Mouse (Mus musculus) lung, postnatal 4 days (tissue): ENCODE measurements around the gene Akr1c14.
"Not testable (repeated sequence)": the region's sequence is repeated elsewhere in the genome, so short reads cannot be mapped to it uniquely, and the experiment has no call there.

Experiments used
- DNase-seq, 2 experiments: peaks; one replicate each; pipeline ENCODE4 v3.0.0; 2021

Akr1c14 gene

DNA sequence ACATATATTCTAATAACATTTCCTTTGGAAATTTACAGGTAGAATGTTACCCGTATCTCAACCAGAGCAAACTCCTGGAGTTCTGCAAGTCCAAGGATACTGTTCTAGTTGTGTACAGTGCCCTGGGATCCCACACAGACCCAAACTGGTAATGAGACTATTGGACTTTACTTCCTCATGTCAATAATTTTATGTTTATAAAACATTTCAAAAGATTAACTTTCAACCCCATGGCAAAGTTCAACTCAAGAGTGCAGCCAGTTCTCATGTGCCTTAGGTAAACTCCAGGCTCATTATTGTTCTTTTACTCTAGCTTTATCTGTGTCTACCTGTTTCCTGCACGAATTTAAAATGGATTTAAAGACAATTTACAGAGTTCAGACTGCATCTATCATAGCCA, at the start of gene Akr1c14:
Gene Akr1c14 (plus strand): TSS at position 293 of the 400 bp plus-strand sequence.
- DNase-seq = no peak

DNA sequence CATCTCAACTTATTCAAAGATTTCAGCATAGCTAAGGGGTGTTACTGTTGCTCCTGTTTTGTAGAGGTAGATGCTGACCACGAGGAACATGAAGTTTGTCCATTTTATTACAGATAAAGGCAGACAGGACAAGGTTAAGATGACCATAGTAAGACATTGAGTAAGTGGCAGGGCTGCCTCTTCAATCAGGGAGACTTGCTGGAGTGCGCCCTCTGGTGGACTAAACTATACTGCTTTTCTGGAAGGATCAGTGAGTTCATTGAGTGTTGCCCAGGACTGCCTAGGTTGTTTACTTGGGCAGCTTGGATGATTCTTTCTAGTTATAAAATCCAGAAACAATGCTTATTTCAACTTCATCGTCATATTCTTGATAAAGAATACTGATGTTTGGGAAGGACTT, 47.1 kb upstream of the Akr1c14 start:
- peak; percentile 29 to 80 for DNase-seq

GRCm38 (mm10) chr13:4010784-4011183, 38.0 kb upstream of the Akr1c14 start:
- DNase-seq = no peak

GRCm38 (mm10) chr13:4013811-4014210, 35.0 kb upstream of the Akr1c14 start:
- DNase-seq = no peak

DNA sequence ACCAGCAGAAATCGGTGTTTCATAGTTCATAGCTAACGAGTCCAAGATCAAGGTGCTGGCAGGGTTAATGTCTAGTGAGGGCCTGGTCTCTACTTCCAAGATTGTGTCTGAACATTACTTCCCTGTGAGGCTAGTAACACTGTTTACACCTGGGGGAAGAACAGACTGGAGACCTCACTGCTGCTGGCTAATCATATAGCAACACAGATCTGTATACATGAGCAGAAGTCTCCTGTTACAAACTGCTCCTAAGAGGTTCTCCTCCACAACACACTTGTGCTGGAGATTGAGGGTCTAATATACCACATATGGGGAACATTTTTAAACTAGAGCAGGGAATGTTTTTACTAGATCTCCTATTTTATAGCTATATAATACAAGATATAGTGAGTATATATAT, 18.9 kb upstream of the Akr1c14 start:
- DNase-seq = no peak

- DNase-seq = peak in 1 of 2 experiments; percentile 23
These were observed 16.3 kb upstream of the Akr1c14 start for GRCm38 (mm10) chr13:4032512-4032911.

DNA sequence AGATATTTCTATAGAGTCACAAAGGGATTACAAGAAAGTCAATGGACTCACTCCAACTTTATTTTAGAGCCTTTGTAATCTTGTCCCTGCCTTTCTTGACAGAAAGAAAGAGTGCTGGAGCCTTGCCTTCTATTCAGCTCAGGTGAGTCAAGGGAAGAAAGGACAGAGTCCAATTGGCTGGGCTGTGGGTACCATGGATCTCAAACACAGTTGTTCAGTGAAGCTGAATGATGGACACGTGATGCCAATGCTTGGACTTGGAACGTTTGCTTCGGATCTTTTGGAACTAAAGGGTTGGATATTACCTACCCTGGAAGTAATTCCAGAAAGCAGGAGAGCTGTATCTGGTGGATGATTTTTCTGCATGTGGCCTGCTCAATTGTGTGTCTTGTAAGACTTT, 13.8 kb upstream of the Akr1c14 start:
- DNase-seq = no peak

DNA sequence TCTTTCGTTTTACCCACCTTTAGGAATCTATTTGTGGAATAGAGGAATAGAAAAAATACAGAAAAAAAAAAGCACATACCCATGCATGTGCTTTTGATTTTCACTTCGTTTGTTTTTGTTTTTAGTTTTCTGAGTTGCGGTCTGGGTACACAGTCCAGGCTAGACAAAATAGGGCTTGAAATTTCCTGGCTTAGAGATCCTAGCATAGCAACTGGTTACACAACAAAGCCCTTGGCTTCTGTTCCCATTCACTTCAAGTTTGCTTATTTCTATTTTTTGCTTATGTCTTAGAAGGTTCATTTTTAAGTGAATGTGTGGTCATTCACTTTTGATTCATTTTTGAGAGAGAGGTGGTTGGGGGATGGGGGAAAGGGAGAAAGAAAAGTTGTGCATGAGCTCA, 2.7 kb upstream of the Akr1c14 start:
- no peak for DNase-seq

DNA sequence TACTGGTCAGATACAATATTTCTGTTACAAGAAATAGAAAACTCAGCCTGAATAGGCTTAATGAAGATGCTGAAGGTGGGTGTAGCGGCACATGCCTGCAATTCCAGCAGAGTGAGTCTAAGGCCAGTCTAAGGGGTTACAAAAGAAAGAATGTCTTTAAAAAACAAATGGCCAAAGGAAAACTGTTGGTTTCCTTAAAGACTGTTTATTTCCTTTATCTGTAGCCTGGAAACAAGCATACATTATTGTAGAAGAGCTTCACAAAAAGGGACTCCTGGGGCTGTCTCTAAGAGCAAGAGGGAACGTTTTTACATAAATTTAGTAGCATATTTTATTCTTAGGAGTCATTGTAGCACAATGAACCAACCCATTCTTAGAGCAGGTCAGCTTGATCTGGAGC, 2.0 kb upstream of the Akr1c14 start:
- DNase-seq = no peak

DNA sequence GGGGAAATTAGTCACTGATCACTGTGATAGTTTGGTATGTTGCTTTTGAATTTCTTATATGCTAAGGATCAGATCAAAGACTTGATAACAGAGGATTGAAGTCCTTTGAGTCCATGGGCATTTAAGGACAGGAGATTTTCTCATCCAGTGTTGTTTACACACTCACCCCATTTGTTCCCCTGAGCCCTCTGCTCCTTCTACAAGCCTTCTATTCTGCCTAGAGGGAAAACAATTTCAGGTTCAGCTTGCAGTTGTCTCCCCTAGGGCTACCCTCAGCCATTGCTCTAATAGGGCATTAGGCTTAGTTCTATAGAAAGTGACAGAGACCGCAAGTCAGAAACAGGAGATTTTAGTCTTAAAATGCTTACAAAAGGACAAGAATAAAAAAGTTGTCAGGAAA, 585 bp upstream of the Akr1c14 start:
- DNase-seq = no peak

- no peak for DNase-seq
These were observed 844 bp downstream of the Akr1c14 start for GRCm38 (mm10) chr13:4049655-4050054.

DNA sequence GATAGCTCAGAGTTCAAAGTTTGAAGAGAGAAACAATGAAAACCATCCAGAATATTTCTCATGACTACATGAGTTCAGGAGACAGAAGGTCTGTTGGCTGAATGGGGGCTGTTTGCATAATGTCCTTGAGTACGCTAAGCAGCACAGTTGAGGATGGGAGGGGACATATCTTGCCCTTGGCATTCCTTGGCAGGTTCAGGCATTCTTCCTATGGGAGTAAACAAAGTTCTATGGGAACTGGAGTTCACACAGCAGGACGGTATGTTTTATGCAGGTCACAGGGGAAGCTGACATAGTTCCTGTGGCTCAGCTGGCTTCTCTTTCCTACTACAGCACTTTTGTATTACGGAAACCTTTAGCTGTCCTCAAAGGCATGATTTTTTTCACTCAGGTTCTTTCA, 6.6 kb downstream of the Akr1c14 start:
- DNase-seq = peak; percentile 22 to 47

- no peak for DNase-seq
These were observed 7.4 kb downstream of the Akr1c14 start for GRCm38 (mm10) chr13:4056211-4056610.

GRCm38 (mm10) chr13:4058239-4058638, 9.4 kb downstream of the Akr1c14 start:
- not testable (repeated sequence) for DNase-seq

DNA sequence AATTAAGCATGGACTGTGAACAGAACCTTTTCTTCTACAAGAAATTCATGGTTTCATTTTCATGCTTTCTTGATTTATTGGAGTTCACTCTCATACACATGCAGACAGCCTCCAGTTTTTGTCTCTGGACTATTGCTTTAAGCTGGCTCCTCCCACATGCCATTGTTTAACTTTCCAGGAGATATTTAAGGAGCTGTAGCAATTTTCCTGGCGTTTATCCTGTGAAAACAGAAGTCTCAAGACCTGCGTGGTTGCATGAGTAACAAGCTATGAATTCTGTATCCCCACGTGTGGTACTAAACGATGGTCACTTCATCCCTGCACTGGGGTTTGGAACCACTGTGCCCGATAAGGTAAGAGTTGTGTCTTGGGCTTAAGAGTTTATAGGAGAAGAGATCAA, 10.6 kb downstream of the Akr1c14 start:
- DNase-seq = peak in 1 of 2 experiments; percentile 5

- DNase-seq = no peak
These were observed 11.5 kb downstream of the Akr1c14 start for GRCm38 (mm10) chr13:4060214-4060730.

- no peak for DNase-seq
These were observed 28.0 kb downstream of the Akr1c14 start for GRCm38 (mm10) chr13:4076517-4077435.

DNA sequence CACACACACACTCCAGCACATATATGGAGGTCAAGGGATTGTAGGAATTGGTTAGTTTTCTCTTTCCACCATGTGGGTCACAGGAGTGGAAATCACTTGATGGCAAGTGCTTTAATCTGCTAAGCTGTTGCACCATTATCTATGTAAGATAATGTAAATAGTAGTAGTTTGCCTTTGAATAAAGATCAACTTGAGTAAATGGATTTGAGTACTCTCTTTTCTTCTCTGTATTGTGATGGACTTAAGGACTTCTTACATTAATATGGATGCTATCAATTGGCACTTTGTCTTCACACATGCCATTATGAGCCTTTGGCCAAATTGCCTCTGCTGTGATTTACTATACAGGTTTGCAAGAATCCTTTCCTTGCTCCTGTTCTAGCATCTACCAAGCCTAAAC, 31.1 kb downstream of the Akr1c14 start:
- no peak for DNase-seq

GRCm38 (mm10) chr13:4101691-4102090, 52.9 kb downstream of the Akr1c14 start:
- no peak for DNase-seq

- no peak for DNase-seq
These were observed 53.9 kb downstream of the Akr1c14 start for GRCm38 (mm10) chr13:4102721-4103120.

GRCm38 (mm10) chr13:4110281-4111188, 61.7 kb downstream of the Akr1c14 start:
- peak; percentile 32 to 53 for DNase-seq

GRCm38 (mm10) chr13:4119181-4119904, 70.5 kb downstream of the Akr1c14 start:
- DNase-seq = no peak

DNA sequence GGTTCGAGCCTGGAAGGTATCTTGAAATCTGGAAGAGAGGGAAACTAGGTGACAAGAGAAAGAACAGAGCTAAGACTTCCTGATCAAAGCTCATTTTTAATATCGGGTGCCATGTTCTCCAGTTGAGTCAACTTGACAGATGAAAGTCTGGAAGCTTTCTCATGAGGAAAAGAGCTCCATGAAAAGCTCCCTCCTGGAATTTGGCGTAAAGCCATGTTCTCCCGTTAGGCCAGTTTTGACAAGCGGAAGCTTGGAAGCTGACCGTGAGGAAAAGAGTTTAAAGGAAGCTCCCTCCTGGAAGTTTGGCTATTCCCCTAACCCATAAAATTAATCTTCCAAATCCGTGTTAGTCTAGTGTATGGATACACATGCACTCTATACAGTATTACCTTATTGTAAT, 74.3 kb downstream of the Akr1c14 start:
- no peak for DNase-seq
